In genomic region chr12:86686551-86687330, GRCm38 (mm10) we compare ENCODE assay signal across 10 mouse cellular contexts. TPM values are rescaled to one million over a fixed set of nuclear protein-coding genes. Genes with fewer than 3 reads are reported as not detected.
DNase-seq lines count a peak whose midpoint lies in the region; ATAC-seq and TF ChIP-seq lines count a peak whose summit lies in the region.
"Had no signal": no experiment of that assay in that cellular context is flagged by ENCODE, and none has a peak within 500 bp of the region (broad histone marks: within the 10 kb centered on the region; RNA-seq: fewer than 3 reads in every experiment).

No protein-coding gene starts in this region.

- intact Hi-C loops in left cerebral cortex, postnatal 4 days (cut with DNase I) = no loop called here

- ATAC-seq in cerebellum, adult (ENCODE audit: insufficient number of reproducible peaks, low FRiP score, low TSS enrichment) = no peak
- peak; percentile 35 for ATAC-seq in inflammation-experienced regulatory T-cells, adult 6 months

- H3K27me3 ChIP-seq in MEL (ENCODE audit: control insufficient read depth in 1 of 2, insufficient read depth in 2 of 2, low read length in 2 of 2) = no peaks in the 10 kb centered on the region

- DNase-seq in cerebellum, adult 18-20 months = peak; percentile 77 to 79
- DNase-seq in left cerebral cortex, postnatal 4 days = peak; percentile 89
- DNase-seq in left cerebral cortex, adult 18-20 months (ENCODE audit: low spot score in 2 of 2) = no peak
- peak; percentile 13 for DNase-seq in MEL (ENCODE audit: low read depth, low spot score)
- no peak for DNase-seq in spleen, postnatal 10 days (ENCODE audit: low spot score in 2 of 2)
- no peak for DNase-seq in layer of hippocampus, adult 11-12 months (ENCODE audit: low spot score)
- DNase-seq: kidney, postnatal 25 days had no signal

- no peak overlapping the region for H3K4me3 ChIP-seq in MEL (ENCODE audit: control insufficient read depth in 1 of 2, insufficient read depth in 1 of 2, low read depth in 2 of 2, low read length in 2 of 2)

- no peak for TF ChIP-seq POLR2A in MEL (IDR thresholded peaks at IDR 0.05; ENCODE audit: control insufficient read depth in 1 of 2, insufficient read depth in 1 of 2, low read depth in 1 of 2, low read length in 2 of 2, poor library complexity in 1 of 2)

- TF ChIP-seq RAD21 in MEL (IDR thresholded peaks at IDR 0.05; ENCODE audit: low read depth, low read length) = no peak

- H3K4me1 ChIP-seq in MEL (ENCODE audit: control insufficient read depth in 1 of 2, insufficient read depth in 2 of 2, low read length in 2 of 2) = 0 out of 4 replicates have a peak, but pooled peaks cover 0 to 8% of the 10 kb centered on the region in 2 experiments

- H3K79me2 ChIP-seq in MEL (ENCODE audit: control insufficient read depth, insufficient read depth, low read length, poor library complexity) = no peaks in the 10 kb centered on the region

- no peak for TF ChIP-seq EP300 in MEL (IDR thresholded peaks at IDR 0.05; ENCODE audit: low read depth in 1 of 2, low read length in 2 of 2)

- H3K27ac ChIP-seq in MEL (ENCODE audit: control insufficient read depth, low read depth, low read length) = no peak overlapping the region

- H3K9me3 ChIP-seq in MEL (replicated peaks; ENCODE audit: insufficient read depth, low read length) = no peaks in the 10 kb centered on the region

- no peak for TF ChIP-seq CTCF in MEL (IDR thresholded peaks at IDR 0.05 in 2 of 3, conservative IDR thresholded peaks at IDR 0.05 in 1 of 3; ENCODE audit: control insufficient read depth in 1 of 3, insufficient read depth in 1 of 3, low read depth in 2 of 3, low read length in 3 of 3, poor library complexity in 1 of 3, severe bottlenecking in 1 of 3)

- no peaks in the 10 kb centered on the region for H3K36me3 ChIP-seq in MEL (ENCODE audit: control insufficient read depth in 1 of 2, insufficient read depth in 2 of 2, low read length in 2 of 2)

- H3K9ac ChIP-seq in MEL (ENCODE audit: control insufficient read depth, low read depth, low read length, poor library complexity, severe bottlenecking) = no peak overlapping the region

TF ChIP-seq in MEL, 35 proteins besides CTCF, POLR2A, EP300 and RAD21:
- TF ChIP-seq MYB (IDR thresholded peaks at IDR 0.05; ENCODE audit: low read depth, low read length) (no peak), MXI1 (IDR thresholded peaks at IDR 0.05; ENCODE audit: low read depth, low read length) (no peak), TCF12 (IDR thresholded peaks at IDR 0.05; ENCODE audit: low read depth, low read length) (no peak), GABPA (IDR thresholded peaks at IDR 0.05; ENCODE audit: low read depth, low read length) (no peak), MAX (IDR thresholded peaks at IDR 0.05; ENCODE audit: low read length) (no peak), JUND (IDR thresholded peaks at IDR 0.05; ENCODE audit: low read depth, low read length) (no peak), MEF2A (IDR thresholded peaks at IDR 0.05; ENCODE audit: extremely low read depth, insufficient replicate concordance, low read depth, low read length, poor library complexity, severe bottlenecking) (no peak), RCOR1 (IDR thresholded peaks at IDR 0.05; ENCODE audit: low read depth, low read length) (no peak), NELFE (IDR thresholded peaks at IDR 0.05; ENCODE audit: low read depth, low read length) (no peak)

RNA-seq across cellular contexts. Expression of gene Vash1, which starts 8.2 kb away (rescaled TPM):
- total RNA-seq in left cerebral cortex, postnatal 4 days (2021) = 100 to 1,000 TPM; 148 to 152 TPM
- total RNA-seq in left cerebral cortex, adult 18-20 months (2021) = 10 to 100 TPM; 29.8 to 35.4 TPM
- 0.33 and 0.39 TPM in 2 replicates for total RNA-seq in MEL (2012; rRNA removed)
- polyA plus RNA-seq in MEL (2012; ENCODE audit: insufficient read depth in 1 of 2, insufficient read length in 2 of 2, low read depth in 1 of 2, low replicate concordance in 2 of 2, missing spikeins in 1 of 2) = under 1 TPM in 1 of 2 experiments, not detected in 1; 0.24 TPM
- polyA plus RNA-seq in inflammation-experienced regulatory T-cells, adult 6 months (2017; shearing (Covaris generic)) = under 1 TPM in 1 of 3 experiments, not detected in 2; 0.21 TPM

RNA-seq across cellular contexts. Expression of gene Angel1, which starts 39.5 kb away (rescaled TPM):
- total RNA-seq in left cerebral cortex, postnatal 4 days (2021) = 1 to 10 TPM; 7.9 to 9.8 TPM
- total RNA-seq in left cerebral cortex, adult 18-20 months (2021) = 1 to 10 TPM; 8.2 TPM
- total RNA-seq in MEL (2012; rRNA removed) = 1.3 TPM in 2 replicates
- 1 to 10 TPM in 1 of 2 experiments, not detected in 1; 5.3 TPM for polyA plus RNA-seq in MEL (2012; ENCODE audit: insufficient read depth in 1 of 2, insufficient read length in 2 of 2, low read depth in 1 of 2, low replicate concordance in 2 of 2, missing spikeins in 1 of 2)
- polyA plus RNA-seq in inflammation-experienced regulatory T-cells, adult 6 months (2017; shearing (Covaris generic)) = 1 to 10 TPM; 3.8 to 7.2 (median 7.1) TPM

RNA-seq across cellular contexts. Expression of gene Lrrc74a, which starts 47.4 kb away (rescaled TPM):
- not detected for total RNA-seq in left cerebral cortex, postnatal 4 days (2021)
- total RNA-seq in left cerebral cortex, adult 18-20 months (2021) = not detected
- not detected in 2 replicates for total RNA-seq in MEL (2012; rRNA removed)
- polyA plus RNA-seq in MEL (2012; ENCODE audit: insufficient read depth in 1 of 2, insufficient read length in 2 of 2, low read depth in 1 of 2, low replicate concordance in 2 of 2, missing spikeins in 1 of 2) = not detected
- not detected for polyA plus RNA-seq in inflammation-experienced regulatory T-cells, adult 6 months (2017; shearing (Covaris generic))
- polyA plus RNA-seq: embryonic facial prominence, embryonic 11.5 days had no signal

Comparison
In these comparisons a context has a peak if more than half of its experiments do, and no peak if none do; other contexts are left out.
1. DNase-seq: peak in cerebellum, adult 18-20 months (2 of 2), left cerebral cortex, postnatal 4 days (single experiment) and MEL (single experiment); none in left cerebral cortex, adult 18-20 months (0 of 2), spleen, postnatal 10 days (0 of 2) and layer of hippocampus, adult 11-12 months (single experiment).
2. RNA of gene Vash1, which starts 8.2 kb away (total RNA-seq): 148 to 152 TPM in left cerebral cortex, postnatal 4 days and 29.8 to 35.4 TPM in left cerebral cortex, adult 18-20 months; 0.33 to 0.39 TPM in MEL; every median in the first group is over 10 times any median in the second.